Mouse (Mus musculus): ENCODE measurements at regions not wholly inside any gene's neighbourhood (a gene's known extent, or its start where the extent isn't known, plus 50 kb on each side); places are given as distances from the start of the nearest gene placed in this dataset.

DNA sequence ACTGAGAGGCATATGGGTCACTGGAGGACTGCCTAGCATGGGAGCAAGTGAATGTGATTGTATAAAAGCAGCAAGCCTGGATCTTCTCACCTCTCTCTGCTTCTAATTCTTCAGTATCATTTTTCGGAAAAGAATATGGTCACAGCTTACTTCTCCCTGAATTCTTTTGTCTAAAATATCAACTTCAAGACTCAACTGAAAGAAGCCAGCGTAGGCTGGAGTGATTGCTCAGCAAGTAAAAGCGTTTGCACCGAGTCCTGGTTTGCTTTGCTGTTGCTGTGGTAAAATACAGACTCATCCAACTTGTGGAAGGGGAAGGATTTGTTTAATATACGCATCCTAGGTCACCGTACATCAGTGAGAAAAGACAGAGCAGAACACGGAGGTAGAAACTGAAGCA, 2765.9 kb downstream of the 9330182O14Rik start:
- 79% methylated on average over 7 of the region's 7 CpGs for WGBS (ENCODE audit: insufficient replicate concordance)
- no peak overlapping the region for H3K4me2 ChIP-seq
- no peak overlapping the region for H3K9ac ChIP-seq (ENCODE audit: low read depth, low read length)
- H3K27ac ChIP-seq (ENCODE audit: low read depth, low read length): no peak overlapping the region
- H3K9me3 ChIP-seq (replicated peaks; ENCODE audit: control insufficient read depth, low read length): no peaks in the 10 kb centered on the region
- H3K4me1 ChIP-seq (ENCODE audit: control insufficient read depth, insufficient read depth, low read length): no peaks in the 10 kb centered on the region
- no peak overlapping the region for H3K4me3 ChIP-seq (ENCODE audit: low read depth, low read length)
- no peaks in the 10 kb centered on the region for H3K36me3 ChIP-seq (ENCODE audit: control insufficient read depth, insufficient read depth, low read length)
- ATAC-seq (replicated peaks; ENCODE audit: insufficient number of reproducible peaks, low FRiP score, low TSS enrichment): no peak
- H3K27me3 ChIP-seq (ENCODE audit: control insufficient read depth, insufficient read depth, low read length): no peaks in the 10 kb centered on the region

DNA sequence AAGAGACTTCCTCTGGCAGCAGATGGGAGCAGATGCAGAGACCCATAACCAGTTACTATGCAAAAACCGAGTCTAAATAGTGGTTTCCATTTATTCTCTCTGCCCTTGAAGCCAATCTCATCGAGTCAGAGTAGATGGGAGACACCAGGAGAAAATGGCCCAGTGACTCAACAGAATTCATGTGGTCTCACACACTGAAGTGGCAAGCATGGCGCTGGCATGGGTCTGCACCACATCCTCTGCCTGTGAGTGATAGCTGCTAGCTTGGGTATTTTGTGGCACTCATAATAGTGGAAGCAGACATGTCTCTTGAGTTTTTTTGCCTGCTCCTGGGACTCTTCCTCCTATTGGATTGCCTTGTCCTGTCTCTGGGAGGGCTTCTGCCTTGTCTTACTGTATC, 2767.6 kb downstream of the 9330182O14Rik start:
- ATAC-seq (replicated peaks; ENCODE audit: insufficient number of reproducible peaks, low FRiP score, low TSS enrichment): no peak
- Histone ChIP-seq H3K4me2 (no peak overlapping the region), H3K27ac (ENCODE audit: low read depth, low read length) (no peak overlapping the region), H3K9me3 (replicated peaks; ENCODE audit: control insufficient read depth, low read length) (no peaks in the 10 kb centered on the region), H3K27me3 (ENCODE audit: control insufficient read depth, insufficient read depth, low read length) (no peaks in the 10 kb centered on the region), H3K4me3 (ENCODE audit: low read depth, low read length) (no peak overlapping the region), H3K36me3 (ENCODE audit: control insufficient read depth, insufficient read depth, low read length) (no peaks in the 10 kb centered on the region), H3K9ac (ENCODE audit: low read depth, low read length) (no peak overlapping the region), H3K4me1 (ENCODE audit: control insufficient read depth, insufficient read depth, low read length) (no peaks in the 10 kb centered on the region)
- WGBS (ENCODE audit: insufficient replicate concordance): 76% methylated on average over 3 of the region's 3 CpGs

DNA sequence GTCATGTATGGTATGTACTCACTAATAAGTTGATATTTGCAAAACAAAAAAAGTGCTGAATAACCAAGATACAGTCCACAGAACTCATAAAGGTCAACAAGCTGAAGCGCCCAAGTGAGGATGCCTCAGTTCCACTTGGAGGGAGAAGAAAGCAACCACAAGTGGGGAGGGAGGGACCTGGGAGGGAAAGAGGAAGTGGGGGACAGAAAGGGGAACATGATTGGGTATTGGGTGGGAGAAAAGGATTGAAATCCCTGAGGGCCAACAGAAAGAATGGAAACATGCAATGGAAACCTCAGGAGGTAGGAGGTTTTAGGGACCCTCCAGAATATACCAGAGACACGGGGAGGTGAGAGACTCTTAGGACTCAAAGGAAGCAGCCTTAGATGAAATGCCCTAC, 2777.2 kb downstream of the 9330182O14Rik start:
- Histone ChIP-seq H3K4me2 (no peak overlapping the region), H3K4me3 (ENCODE audit: low read depth, low read length) (no peak overlapping the region), H3K27me3 (ENCODE audit: control insufficient read depth, insufficient read depth, low read length) (no peaks in the 10 kb centered on the region), H3K27ac (ENCODE audit: low read depth, low read length) (no peak overlapping the region), H3K36me3 (ENCODE audit: control insufficient read depth, insufficient read depth, low read length) (no peaks in the 10 kb centered on the region), H3K9me3 (replicated peaks; ENCODE audit: control insufficient read depth, low read length) (no peaks in the 10 kb centered on the region), H3K4me1 (ENCODE audit: control insufficient read depth, insufficient read depth, low read length) (no peaks in the 10 kb centered on the region; the same call in 1 of the 2 replicates), H3K9ac (ENCODE audit: low read depth, low read length) (no peak overlapping the region)
- WGBS (ENCODE audit: insufficient replicate concordance): 85% methylated on average over 2 of the region's 2 CpGs
- no peak for ATAC-seq (replicated peaks; ENCODE audit: insufficient number of reproducible peaks, low FRiP score, low TSS enrichment)

DNA sequence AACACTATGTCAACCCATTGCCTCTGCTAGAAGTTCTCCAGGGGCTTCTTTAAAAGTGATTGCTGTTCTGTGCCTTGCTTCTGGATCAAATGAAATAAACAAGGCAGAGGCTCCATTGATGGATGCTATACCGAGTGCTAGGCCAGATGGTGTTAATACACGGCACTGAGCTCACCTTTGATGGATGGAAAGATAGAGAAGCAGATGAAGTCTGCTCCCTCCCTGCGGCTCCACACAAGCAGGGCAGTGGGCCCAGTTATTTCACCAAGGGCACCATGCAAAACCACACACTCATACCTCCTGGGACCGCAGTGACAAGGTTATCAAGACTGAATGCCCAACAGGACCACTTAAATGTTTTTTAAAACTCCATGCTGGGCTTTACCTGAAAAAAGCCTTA, 2778.7 kb downstream of the 9330182O14Rik start:
- H3K27me3 ChIP-seq (ENCODE audit: control insufficient read depth, insufficient read depth, low read length): no peaks in the 10 kb centered on the region
- H3K4me1 ChIP-seq (ENCODE audit: control insufficient read depth, insufficient read depth, low read length): no peaks in the 10 kb centered on the region; the same call in 1 of the 2 replicates
- WGBS (ENCODE audit: insufficient replicate concordance): 70% methylated on average over 4 of the region's 4 CpGs
- H3K4me3 ChIP-seq (ENCODE audit: low read depth, low read length): no peak overlapping the region
- ATAC-seq (replicated peaks; ENCODE audit: insufficient number of reproducible peaks, low FRiP score, low TSS enrichment): no peak
- no peak overlapping the region for H3K27ac ChIP-seq (ENCODE audit: low read depth, low read length)
- H3K36me3 ChIP-seq (ENCODE audit: control insufficient read depth, insufficient read depth, low read length): no peaks in the 10 kb centered on the region
- no peaks in the 10 kb centered on the region for H3K9me3 ChIP-seq (replicated peaks; ENCODE audit: control insufficient read depth, low read length)
- H3K4me2 ChIP-seq: no peak overlapping the region
- H3K9ac ChIP-seq (ENCODE audit: low read depth, low read length): no peak overlapping the region

DNA sequence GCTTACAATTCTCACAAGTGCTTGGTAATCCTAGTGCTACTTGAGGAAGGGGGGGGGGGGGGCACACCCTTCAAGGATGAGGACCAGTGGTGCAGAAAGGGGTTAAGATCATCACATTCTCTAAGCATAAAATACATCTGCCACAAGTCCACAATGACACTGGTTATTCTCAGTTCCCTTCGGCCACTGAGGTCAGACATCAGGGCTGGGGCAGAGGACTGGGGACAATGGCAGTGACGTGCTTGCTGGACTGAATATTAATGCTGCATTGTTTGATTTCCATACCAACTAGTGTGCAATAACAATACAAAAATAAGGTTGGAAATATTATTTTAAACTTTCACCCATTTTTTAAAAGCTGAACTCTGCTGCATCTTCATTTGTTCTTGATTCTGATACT, 2779.1 kb downstream of the 9330182O14Rik start:
- ATAC-seq (replicated peaks; ENCODE audit: insufficient number of reproducible peaks, low FRiP score, low TSS enrichment): no peak
- no peaks in the 10 kb centered on the region for H3K9me3 ChIP-seq (replicated peaks; ENCODE audit: control insufficient read depth, low read length)
- H3K27me3 ChIP-seq (ENCODE audit: control insufficient read depth, insufficient read depth, low read length): no peaks in the 10 kb centered on the region
- no peak overlapping the region for H3K27ac ChIP-seq (ENCODE audit: low read depth, low read length)
- H3K36me3 ChIP-seq (ENCODE audit: control insufficient read depth, insufficient read depth, low read length): no peaks in the 10 kb centered on the region
- no peak overlapping the region for H3K4me2 ChIP-seq
- 52% methylated on average over 2 of the region's 2 CpGs for WGBS (ENCODE audit: insufficient replicate concordance)
- H3K9ac ChIP-seq (ENCODE audit: low read depth, low read length): no peak overlapping the region
- no peak overlapping the region for H3K4me3 ChIP-seq (ENCODE audit: low read depth, low read length)
- H3K4me1 ChIP-seq (ENCODE audit: control insufficient read depth, insufficient read depth, low read length): no peaks in the 10 kb centered on the region; the same call in 1 of the 2 replicates

DNA sequence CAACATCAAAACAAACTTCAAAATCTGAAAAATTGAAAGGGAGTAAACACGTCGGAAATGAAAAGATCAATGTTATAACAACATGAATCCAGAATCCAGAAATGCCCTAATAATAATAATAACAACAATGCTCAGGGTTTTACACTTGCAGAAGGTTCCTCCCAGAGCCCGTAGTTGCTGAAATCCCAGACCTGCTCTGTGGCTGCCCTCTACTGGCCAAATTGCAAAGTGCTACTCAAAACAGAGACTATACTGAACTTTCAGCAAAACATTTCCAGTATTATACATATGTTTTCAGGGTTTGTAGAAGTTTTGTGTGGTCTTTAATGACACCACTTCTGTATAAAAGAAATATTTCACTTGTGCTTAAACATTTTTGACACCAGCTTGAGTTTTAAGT, 2779.9 kb downstream of the 9330182O14Rik start:
- no peaks in the 10 kb centered on the region for H3K9me3 ChIP-seq (replicated peaks; ENCODE audit: control insufficient read depth, low read length)
- H3K9ac ChIP-seq (ENCODE audit: low read depth, low read length): no peak overlapping the region
- no peaks in the 10 kb centered on the region; the same call in 1 of the 2 replicates for H3K4me1 ChIP-seq (ENCODE audit: control insufficient read depth, insufficient read depth, low read length)
- H3K27me3 ChIP-seq (ENCODE audit: control insufficient read depth, insufficient read depth, low read length): no peaks in the 10 kb centered on the region
- no peak overlapping the region for H3K4me3 ChIP-seq (ENCODE audit: low read depth, low read length)
- no peak overlapping the region for H3K27ac ChIP-seq (ENCODE audit: low read depth, low read length)
- H3K4me2 ChIP-seq: no peak overlapping the region
- H3K36me3 ChIP-seq (ENCODE audit: control insufficient read depth, insufficient read depth, low read length): no peaks in the 10 kb centered on the region
- WGBS (ENCODE audit: insufficient replicate concordance): 9% methylated on average over 3 of the region's 3 CpGs
- ATAC-seq (replicated peaks; ENCODE audit: insufficient number of reproducible peaks, low FRiP score, low TSS enrichment): no peak

DNA sequence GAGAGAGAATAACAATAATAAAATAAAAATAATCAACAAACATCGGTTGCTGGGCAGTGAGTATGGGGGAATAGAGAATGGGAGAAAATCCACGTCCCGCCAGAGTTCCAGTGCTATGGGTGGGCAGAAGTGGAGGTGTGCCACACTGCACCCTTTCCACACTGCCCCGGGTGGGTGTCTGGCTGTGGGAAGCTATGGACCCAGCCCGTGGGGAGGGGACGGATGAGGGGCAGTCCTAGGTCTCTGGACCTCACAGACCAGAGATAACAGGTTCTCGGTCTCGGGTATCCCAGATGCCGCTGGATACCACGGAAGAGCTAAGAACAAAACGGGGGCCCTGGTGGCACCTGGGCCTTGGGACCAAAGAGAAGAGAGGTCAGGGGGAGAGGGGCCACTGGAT, 2781.0 kb downstream of the 9330182O14Rik start:
- Histone ChIP-seq H3K36me3 (ENCODE audit: control insufficient read depth, insufficient read depth, low read length) (no peaks in the 10 kb centered on the region), H3K9me3 (replicated peaks; ENCODE audit: control insufficient read depth, low read length) (no peaks in the 10 kb centered on the region), H3K4me2 (no peak overlapping the region), H3K4me3 (ENCODE audit: low read depth, low read length) (no peak overlapping the region), H3K9ac (ENCODE audit: low read depth, low read length) (no peak overlapping the region), H3K4me1 (ENCODE audit: control insufficient read depth, insufficient read depth, low read length) (no peaks in the 10 kb centered on the region; the same call in 1 of the 2 replicates), H3K27ac (ENCODE audit: low read depth, low read length) (no peak overlapping the region), H3K27me3 (ENCODE audit: control insufficient read depth, insufficient read depth, low read length) (no peaks in the 10 kb centered on the region)
- no peak for ATAC-seq (replicated peaks; ENCODE audit: insufficient number of reproducible peaks, low FRiP score, low TSS enrichment)
- WGBS (ENCODE audit: insufficient replicate concordance): 78% methylated on average over 11 of the region's 11 CpGs

DNA sequence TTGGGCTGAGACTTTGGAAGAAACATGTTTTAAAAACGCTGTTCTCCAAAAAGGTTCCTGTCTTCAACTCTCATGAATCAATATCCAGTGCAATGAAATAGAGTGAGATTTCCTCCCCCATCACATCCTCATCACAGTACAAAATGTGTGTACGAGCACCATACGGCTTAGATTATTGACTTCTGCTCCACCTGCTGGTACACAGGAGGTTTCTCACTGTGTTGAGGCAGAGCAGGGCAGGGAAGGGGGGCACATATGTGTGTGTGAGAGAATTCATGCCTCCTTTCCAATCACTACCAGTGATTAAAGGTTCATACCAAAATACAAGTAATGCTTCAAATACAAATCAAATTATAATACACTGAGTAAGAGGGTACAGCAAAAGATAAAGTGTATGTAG, 2787.5 kb downstream of the 9330182O14Rik start:
- no peaks in the 10 kb centered on the region for H3K9me3 ChIP-seq (replicated peaks; ENCODE audit: control insufficient read depth, low read length)
- no peak for ATAC-seq (replicated peaks; ENCODE audit: insufficient number of reproducible peaks, low FRiP score, low TSS enrichment)
- no peaks in the 10 kb centered on the region for H3K4me1 ChIP-seq (ENCODE audit: control insufficient read depth, insufficient read depth, low read length)
- no peak overlapping the region for H3K4me3 ChIP-seq (ENCODE audit: low read depth, low read length)
- no peak overlapping the region for H3K27ac ChIP-seq (ENCODE audit: low read depth, low read length)
- H3K9ac ChIP-seq (ENCODE audit: low read depth, low read length): no peak overlapping the region
- no peak overlapping the region for H3K4me2 ChIP-seq
- no peaks in the 10 kb centered on the region for H3K36me3 ChIP-seq (ENCODE audit: control insufficient read depth, insufficient read depth, low read length)
- H3K27me3 ChIP-seq (ENCODE audit: control insufficient read depth, insufficient read depth, low read length): no peaks in the 10 kb centered on the region
- WGBS (ENCODE audit: insufficient replicate concordance): 55% methylated on average over 3 of the region's 3 CpGs

DNA sequence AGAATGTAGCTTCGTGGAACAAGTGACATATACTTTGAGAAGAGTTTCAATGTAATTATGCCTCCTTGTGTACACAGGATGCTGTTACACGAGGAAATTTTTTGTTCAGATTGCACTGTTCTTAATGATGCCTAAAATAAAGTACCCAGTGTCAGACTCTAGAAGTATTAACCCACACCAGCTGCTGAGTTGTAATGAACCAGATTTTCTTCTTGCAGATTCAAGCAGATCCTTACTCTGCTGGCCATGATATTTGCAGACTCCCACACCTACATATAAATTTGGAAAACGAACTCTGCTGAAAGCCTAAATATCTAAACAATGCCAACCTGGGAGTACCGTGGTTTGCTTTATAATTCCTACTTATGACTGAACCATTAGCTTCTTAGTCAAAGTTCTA, 2794.2 kb downstream of the 9330182O14Rik start:
- no peaks in the 10 kb centered on the region for H3K36me3 ChIP-seq (ENCODE audit: control insufficient read depth, insufficient read depth, low read length)
- H3K4me3 ChIP-seq (ENCODE audit: low read depth, low read length): no peak overlapping the region
- H3K9me3 ChIP-seq (replicated peaks; ENCODE audit: control insufficient read depth, low read length): no peaks in the 10 kb centered on the region
- WGBS (ENCODE audit: insufficient replicate concordance): 70% methylated on average over 4 of the region's 4 CpGs
- H3K4me2 ChIP-seq: no peak overlapping the region
- H3K4me1 ChIP-seq (ENCODE audit: control insufficient read depth, insufficient read depth, low read length): no peaks in the 10 kb centered on the region
- H3K27me3 ChIP-seq (ENCODE audit: control insufficient read depth, insufficient read depth, low read length): no peaks in the 10 kb centered on the region
- no peak for ATAC-seq (replicated peaks; ENCODE audit: insufficient number of reproducible peaks, low FRiP score, low TSS enrichment)
- no peak overlapping the region for H3K27ac ChIP-seq (ENCODE audit: low read depth, low read length)
- H3K9ac ChIP-seq (ENCODE audit: low read depth, low read length): no peak overlapping the region

Data from heart, embryonic 11.5 days (tissue).